In genomic region chr1:136840512-136840911, GRCm38 (mm10) we compare ENCODE assay signal across 29 mouse cellular contexts.
A peak's percentile ranks its signal among the peaks of the same experiment; 100 is the strongest.
DNase-seq lines count a peak whose midpoint lies in the region; ATAC-seq and TF ChIP-seq lines count a peak whose summit lies in the region.
"Had no signal": no experiment of that assay in that cellular context is flagged by ENCODE, and none has a peak within 500 bp of the region (broad histone marks: within the 10 kb centered on the region; RNA-seq: fewer than 3 reads in every experiment).

No protein-coding gene starts in this region.

- peak; percentile 41; the same call in 1 of the 2 replicates for TF ChIP-seq EP300 in CH12.LX (IDR thresholded peaks at IDR 0.05; ENCODE audit: low read length)

- no peaks in the 10 kb centered on the region for H3K9me3 ChIP-seq in CH12.LX (replicated peaks; ENCODE audit: low read length)
- no peaks in the 10 kb centered on the region for H3K9me3 ChIP-seq in embryonic facial prominence, embryonic 10.5 days
- H3K9me3 ChIP-seq in forebrain, embryonic 14.5 days (replicated peaks; ENCODE audit: control insufficient read depth, low read length) = no peaks in the 10 kb centered on the region
- H3K9me3 ChIP-seq: embryonic facial prominence, embryonic 12.5 days; forebrain, embryonic 12.5 days; heart, embryonic 12.5 days; heart, embryonic 15.5 days; hindbrain, embryonic 12.5 days; hindbrain, embryonic 15.5 days; intestine, embryonic 15.5 days had no signal

- no peak overlapping the region for H3K4me2 ChIP-seq in CH12.LX (ENCODE audit: insufficient read depth, low read depth, poor library complexity, severe bottlenecking)
- H3K4me2 ChIP-seq in forebrain, embryonic 14.5 days (ENCODE audit: low read length) = no peak overlapping the region
- H3K4me2 ChIP-seq: embryonic facial prominence, embryonic 12.5 days; forebrain, embryonic 12.5 days; heart, embryonic 12.5 days; heart, embryonic 15.5 days; hindbrain, embryonic 12.5 days; hindbrain, embryonic 15.5 days; intestine, embryonic 15.5 days had no signal

- no peak for TF ChIP-seq POLR2A in CH12.LX (IDR thresholded peaks at IDR 0.05; ENCODE audit: low read depth, low read length)

- no peaks in the 10 kb centered on the region for H3K79me2 ChIP-seq in CH12.LX (replicated peaks; ENCODE audit: control insufficient read depth, extremely low read depth, insufficient read depth, poor library complexity, severe bottlenecking)

- H3K36me3 ChIP-seq in CH12.LX (replicated peaks in 1 of 2; ENCODE audit: control insufficient read depth in 1 of 2, insufficient read depth in 1 of 2, low read length in 1 of 2) = no peaks in the 10 kb centered on the region
- H3K36me3 ChIP-seq in embryonic facial prominence, embryonic 10.5 days (replicated peaks) = no peaks in the 10 kb centered on the region
- no peaks in the 10 kb centered on the region for H3K36me3 ChIP-seq in forebrain, embryonic 14.5 days (ENCODE audit: control insufficient read depth, insufficient read depth, low read length)
- H3K36me3 ChIP-seq: embryonic facial prominence, embryonic 12.5 days; forebrain, embryonic 12.5 days; G1E; heart, embryonic 12.5 days; heart, embryonic 15.5 days; hindbrain, embryonic 12.5 days; hindbrain, embryonic 15.5 days; intestine, embryonic 15.5 days had no signal

- in situ Hi-C loops in CH12.LX (cut with MboI; ENCODE audit: low pct_ligation_motif_present, low pct_unique_long_range_greater_than_20kb, low sequenced_read_pairs) = no loop called here

- dilution Hi-C loops in CH12.LX (cut with MboI; ENCODE audit: extremely low pct_ligation_motif_present, extremely low pct_unique_long_range_greater_than_20kb, low sequenced_read_pairs) = no loop called here

- no peak for ATAC-seq in forebrain, embryonic 14.5 days
- ATAC-seq: forebrain, embryonic 16.5 days; intestine, embryonic 15.5 days; Patski had no signal

- H3K4me1 ChIP-seq in CH12.LX (ENCODE audit: control insufficient read depth in 1 of 2, insufficient read depth in 2 of 2) = peaks cover 0 to 17% of the 10 kb centered on the region in 2 experiments; a peak in 2 of 4 replicates
- H3K4me1 ChIP-seq in embryonic facial prominence, embryonic 10.5 days = peaks cover 19% of the 10 kb centered on the region
- no peaks in the 10 kb centered on the region for H3K4me1 ChIP-seq in forebrain, embryonic 14.5 days (ENCODE audit: control insufficient read depth, insufficient read depth, low read length)
- H3K4me1 ChIP-seq: forebrain, embryonic 12.5 days; hindbrain, embryonic 12.5 days; hindbrain, embryonic 15.5 days; intestine, embryonic 15.5 days had no signal

- 53% methylated on average over 7 of the region's 7 CpGs for WGBS in embryonic facial prominence, embryonic 10.5 days
- WGBS in forebrain, embryonic 14.5 days = 90% methylated on average over 7 of the region's 7 CpGs

- H3K9ac ChIP-seq in CH12.LX (ENCODE audit: insufficient read depth, low read depth) = no peak overlapping the region
- no peak overlapping the region for H3K9ac ChIP-seq in forebrain, embryonic 14.5 days (ENCODE audit: low read length)
- H3K9ac ChIP-seq: embryonic facial prominence, embryonic 12.5 days; forebrain, embryonic 12.5 days; heart, embryonic 12.5 days; heart, embryonic 15.5 days; hindbrain, embryonic 12.5 days; hindbrain, embryonic 15.5 days; intestine, embryonic 15.5 days had no signal

- H3K27ac ChIP-seq in CH12.LX (ENCODE audit: insufficient read depth, low read depth) = no peak overlapping the region
- no peak overlapping the region for H3K27ac ChIP-seq in embryonic facial prominence, embryonic 10.5 days (replicated peaks)
- H3K27ac ChIP-seq in forebrain, embryonic 14.5 days (ENCODE audit: low read depth, low read length) = no peak overlapping the region
- H3K27ac ChIP-seq: forebrain, embryonic 12.5 days; gastrocnemius, adult 2 months; heart, embryonic 15.5 days; hindbrain, embryonic 12.5 days; hindbrain, embryonic 15.5 days; intestine, embryonic 15.5 days had no signal

- no peak for TF ChIP-seq RAD21 in CH12.LX (IDR thresholded peaks at IDR 0.05; ENCODE audit: low read depth, low read length)

- DNase-seq in embryo, embryonic 10 days (ENCODE audit: low spot score) = peak; percentile 28
- DNase-seq in embryo, embryonic 9.5 days (ENCODE audit: extremely low spot score) = no peak
- peak; percentile 28 for DNase-seq in CH12.LX (ENCODE audit: extremely low read depth)
- peak; percentile 55 for DNase-seq in embryonic facial prominence, embryonic 10.5 days (ENCODE audit: low spot score)
- DNase-seq in yolk sac, embryonic 10.5 days (ENCODE audit: low spot score) = peak; percentile 37
- no peak for DNase-seq in urinary bladder, postnatal 10 days (ENCODE audit: low spot score)
- DNase-seq in forebrain, embryonic 14.5 days (ENCODE audit: low spot score) = no peak
- DNase-seq: adrenal gland, postnatal 10 days; adrenal gland, postnatal 36 days; cerebellum, adult 2 months; cerebellum, adult 9-11 months; cerebellum, postnatal 25 days; gastrocnemius, adult 2 months; gastrocnemius, postnatal 14 days; heart, adult 18-20 months; heart, postnatal 14 days; heart, postnatal 4 days; kidney, adult 11 months had no signal

- TF ChIP-seq CTCF in CH12.LX (conservative IDR thresholded peaks at IDR 0.05 in 1 of 2, IDR thresholded peaks at IDR 0.05 in 1 of 2; ENCODE audit: low read depth in 2 of 2, low read length in 2 of 2) = no peak

- H3K27me3 ChIP-seq in CH12.LX (replicated peaks) = no peaks in the 10 kb centered on the region
- H3K27me3 ChIP-seq in embryonic facial prominence, embryonic 10.5 days (replicated peaks; ENCODE audit: low read depth, poor library complexity, severe bottlenecking) = no peaks in the 10 kb centered on the region
- no peaks in the 10 kb centered on the region for H3K27me3 ChIP-seq in forebrain, embryonic 14.5 days (replicated peaks; ENCODE audit: control insufficient read depth, insufficient read depth, low read length)
- H3K27me3 ChIP-seq: embryonic facial prominence, embryonic 12.5 days; forebrain, embryonic 12.5 days; heart, embryonic 12.5 days; heart, embryonic 15.5 days; hindbrain, embryonic 12.5 days; hindbrain, embryonic 15.5 days; intestine, embryonic 15.5 days; Patski had no signal

- no peak overlapping the region for H3K4me3 ChIP-seq in CH12.LX (replicated peaks in 1 of 3; ENCODE audit: low read depth in 2 of 3, low read length in 2 of 3, poor library complexity in 1 of 3)
- H3K4me3 ChIP-seq in embryonic facial prominence, embryonic 10.5 days = no peak overlapping the region
- no peak overlapping the region for H3K4me3 ChIP-seq in forebrain, embryonic 14.5 days (ENCODE audit: low read depth, low read length)
- H3K4me3 ChIP-seq: embryonic facial prominence, embryonic 12.5 days; erythroblast, embryonic 14.5 days; forebrain, embryonic 12.5 days; gastrocnemius, adult 2 months; heart, embryonic 12.5 days; heart, embryonic 15.5 days; hindbrain, embryonic 12.5 days; hindbrain, embryonic 15.5 days; intestine, embryonic 15.5 days had no signal

TF ChIP-seq in CH12.LX, 34 proteins besides CTCF, POLR2A, EP300 and RAD21:
- TF ChIP-seq TBP (conservative IDR thresholded peaks at IDR 0.05; ENCODE audit: low read depth, low read length) (no peak), GABPA (IDR thresholded peaks at IDR 0.05; ENCODE audit: insufficient replicate concordance, low read depth, low read length) (no peak), KAT2A (IDR thresholded peaks at IDR 0.05; ENCODE audit: insufficient replicate concordance, low read length) (no peak), MXI1 (IDR thresholded peaks at IDR 0.05; ENCODE audit: low read depth, low read length) (no peak), MEF2A (IDR thresholded peaks at IDR 0.05; ENCODE audit: borderline replicate concordance, low read depth, low read length) (no peak), POLR2AphosphoS2 (IDR thresholded peaks at IDR 0.05; ENCODE audit: low read depth, low read length) (no peak), CHD1 (IDR thresholded peaks at IDR 0.05; ENCODE audit: low read depth, low read length) (no peak), ZMIZ1 (IDR thresholded peaks at IDR 0.05; ENCODE audit: low read depth, low read length) (no peak), TCF12 (IDR thresholded peaks at IDR 0.05; ENCODE audit: low read depth, low read length) (no peak), CHD2 (IDR thresholded peaks at IDR 0.05; ENCODE audit: low read length) (no peak), NELFE (IDR thresholded peaks at IDR 0.05; ENCODE audit: low read depth, low read length) (no peak), USF2 (conservative IDR thresholded peaks at IDR 0.05; ENCODE audit: low read depth, low read length) (no peak), ZKSCAN1 (IDR thresholded peaks at IDR 0.05; ENCODE audit: borderline replicate concordance, low read depth, low read length) (no peak), MAZ (IDR thresholded peaks at IDR 0.05; ENCODE audit: low read depth, low read length) (no peak)

Comparison
In these comparisons a context has a peak if more than half of its experiments do, and no peak if none do; other contexts are left out.
1. DNase-seq: peak in embryo, embryonic 10 days (single experiment), CH12.LX (single experiment), embryonic facial prominence, embryonic 10.5 days (single experiment) and yolk sac, embryonic 10.5 days (single experiment); none in embryo, embryonic 9.5 days (single experiment), urinary bladder, postnatal 10 days (single experiment) and forebrain, embryonic 14.5 days (single experiment).